12 mouse cellular contexts compared by ENCODE assay signal in the genomic region with DNA sequence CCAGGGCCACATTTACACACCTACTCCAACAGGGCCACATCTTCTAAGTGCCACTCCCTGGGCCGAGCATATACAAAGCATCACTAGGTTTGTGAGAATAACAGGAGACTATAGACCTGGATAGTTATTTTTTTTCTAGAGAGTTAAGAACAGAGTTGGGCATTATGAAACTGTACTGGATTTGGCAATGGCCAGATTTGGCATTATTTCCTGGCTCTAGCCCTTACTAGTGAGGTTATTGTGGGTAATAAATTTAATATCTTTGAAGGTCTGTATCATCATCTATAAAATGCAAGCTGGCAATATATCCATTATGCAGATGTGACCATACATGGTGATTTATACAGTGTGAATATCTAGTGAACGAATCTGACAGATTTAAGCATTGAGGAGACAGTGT.
"Had no signal": no experiment of that assay in that cellular context is flagged by ENCODE, and none has a peak within 500 bp of the region (broad histone marks: within the 10 kb centered on the region; RNA-seq: fewer than 3 reads in every experiment).

No protein-coding gene starts in this region.

- DNase-seq: liver, postnatal 0 days; lung, adult 2 months; lung, postnatal 14 days; lung, postnatal 36 days; retina, postnatal 1 day; right cerebral cortex, adult 18-20 months; right cerebral cortex, postnatal 25 days; right cerebral cortex, postnatal 4 days; spleen, adult 18-20 months; thymus, adult 18-20 months; thymus, postnatal 25 days; thymus, postnatal 4 days had no signal
